Mouse (Mus musculus) kidney, postnatal 25 days (tissue): ENCODE data around the gene Zfp62.
A peak's percentile ranks its signal among the peaks of the same experiment; 100 is the strongest.

Experiments used
- DNase-seq, 2 experiments: peaks; one replicate each; pipeline ENCODE4 v3.0.0; 2021; ENCODE audit warnings: mixed read lengths in 2 of 2

Gene Zfp62

DNA sequence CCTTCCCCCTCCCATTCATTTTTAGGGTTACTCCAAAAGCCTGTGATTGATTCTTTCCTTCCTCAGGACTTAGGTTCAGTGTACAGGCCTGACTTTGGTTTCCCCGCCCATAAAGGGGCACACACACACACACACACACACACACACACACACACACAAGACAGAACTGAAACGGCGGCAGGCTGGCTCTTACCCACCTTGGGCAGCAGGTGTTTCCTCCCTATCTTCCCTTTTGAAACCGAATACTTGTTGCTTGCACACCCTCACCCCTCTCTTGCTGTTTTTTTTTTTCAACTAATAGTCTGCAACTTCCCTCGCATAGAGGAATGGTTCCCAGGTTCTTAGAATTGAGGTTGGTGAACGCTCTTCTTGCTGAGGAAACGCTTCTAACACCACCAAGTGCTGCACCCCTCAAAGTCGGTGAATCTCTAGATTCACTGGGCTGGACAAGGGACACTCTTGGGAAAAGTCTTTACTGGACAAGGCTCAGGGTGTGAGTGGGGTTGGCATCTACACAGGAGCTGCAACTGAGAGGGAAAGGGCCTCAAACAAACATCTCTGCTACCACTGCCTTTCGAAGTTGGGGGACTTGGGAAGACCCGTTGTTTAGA lies 46.8 kb downstream of the Zfp62 start:
- peak; percentile 58 to 66 for DNase-seq

DNA sequence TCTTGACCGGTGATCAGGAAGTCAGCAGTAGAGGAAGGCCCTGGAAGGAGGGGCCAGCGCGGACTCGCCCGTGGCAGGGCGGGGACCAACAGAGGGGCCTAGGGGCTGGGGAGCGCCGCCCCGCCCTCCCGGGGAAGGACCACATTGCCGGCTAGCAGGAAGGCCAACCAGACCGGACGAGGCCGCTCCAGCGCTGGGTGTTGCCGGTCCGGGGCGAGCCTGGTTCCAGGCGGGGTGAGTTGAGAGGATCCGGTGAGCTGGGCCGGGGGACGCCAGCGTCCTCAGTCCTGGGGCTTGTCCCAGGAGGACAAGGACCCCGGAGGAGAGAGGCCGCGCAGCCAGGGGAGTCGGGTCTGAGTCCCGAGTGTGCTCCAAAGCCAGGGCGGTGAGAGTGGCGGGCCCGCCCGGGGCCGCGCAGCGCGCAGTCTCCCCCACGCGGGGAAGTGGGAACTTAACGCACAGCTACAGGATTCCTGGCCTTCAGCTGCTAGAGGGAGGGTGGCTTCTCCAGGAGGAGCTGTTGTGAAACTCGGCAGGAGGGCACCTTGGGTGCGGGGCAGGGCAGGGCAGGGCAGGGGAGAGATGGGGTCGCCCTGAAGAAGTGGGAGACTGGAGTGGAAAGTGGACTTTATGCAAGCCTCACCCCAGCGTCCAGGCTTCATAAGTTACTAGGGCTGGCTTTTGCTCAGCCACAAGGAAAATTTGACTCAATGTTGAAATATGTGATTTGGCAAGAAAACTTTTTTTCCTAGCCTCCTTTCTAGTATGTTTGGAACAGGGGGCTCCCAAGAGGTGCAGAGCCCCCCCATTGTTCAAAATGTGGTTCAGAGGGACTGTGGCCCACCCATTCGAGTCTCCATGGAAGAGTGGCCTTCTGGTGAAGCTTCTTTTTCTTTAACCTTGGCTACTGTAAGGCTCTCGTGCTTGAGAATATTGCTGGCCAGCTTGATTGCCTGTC lies 47.6 kb downstream of the Zfp62 start:
- DNase-seq = peak; percentile 91 to 96

DNA sequence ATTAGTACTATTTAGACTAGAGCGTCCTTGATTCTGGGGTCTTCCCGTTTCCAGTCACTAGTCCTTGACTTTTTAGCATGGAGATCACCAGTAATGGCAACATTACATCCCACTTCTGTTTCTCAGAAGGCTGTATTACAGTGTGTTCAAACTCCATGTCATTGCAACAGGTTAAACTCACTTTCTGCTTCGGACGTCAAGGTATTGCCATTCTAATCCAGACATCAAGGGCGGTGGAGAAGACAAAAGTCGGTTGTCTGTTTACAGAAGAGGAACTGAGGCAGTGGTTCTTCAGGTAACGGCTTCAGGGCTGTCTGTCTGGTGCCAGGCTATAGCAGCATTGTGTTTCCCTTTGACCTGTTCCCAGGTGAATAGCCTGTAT lies 48.3 kb downstream of the Zfp62 start:
- no peak for DNase-seq

DNA sequence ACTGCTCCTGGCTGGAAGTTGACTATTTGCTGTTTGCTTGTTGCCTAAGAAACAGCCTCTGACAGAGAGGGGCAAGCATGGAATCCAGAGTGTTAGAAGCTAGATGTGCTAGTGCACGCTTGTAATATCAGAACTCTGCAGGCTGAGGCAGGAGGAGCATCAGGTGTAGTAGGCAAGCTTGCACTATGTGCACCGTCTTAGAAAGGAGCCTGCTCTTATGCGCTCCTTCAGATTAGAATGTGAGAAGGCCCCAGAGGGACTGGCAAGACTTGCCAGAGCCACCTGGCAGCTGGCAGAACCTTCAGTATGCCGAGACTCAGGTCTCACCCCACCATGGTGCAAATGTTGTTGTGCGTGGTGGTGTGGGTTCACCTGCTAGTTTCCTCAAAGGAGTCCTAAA lies 49.0 kb downstream of the Zfp62 start:
- no peak for DNase-seq

DNA sequence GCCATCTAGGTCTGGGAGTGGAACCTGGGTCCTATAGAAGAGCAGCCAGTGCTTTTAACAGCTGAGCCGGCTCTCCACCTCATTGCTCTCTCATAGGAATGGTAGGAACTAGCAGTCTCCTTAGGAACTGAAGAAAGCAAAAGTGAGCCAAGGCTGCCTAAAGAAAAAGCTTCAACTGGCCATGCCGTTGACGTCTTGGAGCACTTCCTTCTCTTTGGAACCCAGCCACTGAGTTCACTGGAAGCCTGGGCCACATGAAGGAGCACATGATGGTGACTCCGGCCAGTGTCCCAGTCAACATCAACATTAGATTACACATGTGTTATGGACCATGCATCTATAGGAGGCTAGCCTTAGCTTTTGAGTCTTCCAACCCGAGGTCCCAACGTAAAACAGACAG lies 49.9 kb downstream of the Zfp62 start:
- DNase-seq = peak in 1 of 2 experiments; percentile 51

DNA sequence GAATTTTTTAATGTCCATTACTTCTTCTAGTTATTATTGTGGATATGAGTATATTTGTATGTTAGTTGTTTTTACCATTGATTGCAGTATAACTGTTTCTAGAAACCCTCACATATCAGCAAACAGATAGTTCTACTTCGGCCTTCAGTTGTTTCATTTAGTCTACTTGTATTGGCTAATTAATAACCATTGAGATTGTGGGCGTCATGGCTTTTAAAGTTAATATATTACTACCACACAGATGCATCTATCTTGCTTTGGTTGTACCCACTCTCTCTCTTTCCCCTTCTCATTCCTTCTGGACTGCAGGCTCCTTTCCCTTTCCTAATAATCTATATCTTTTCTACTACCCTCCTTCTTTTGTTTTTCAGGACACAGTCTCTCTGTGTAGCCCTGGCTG lies 56.2 kb downstream of the Zfp62 start:
- no peak for DNase-seq

DNA sequence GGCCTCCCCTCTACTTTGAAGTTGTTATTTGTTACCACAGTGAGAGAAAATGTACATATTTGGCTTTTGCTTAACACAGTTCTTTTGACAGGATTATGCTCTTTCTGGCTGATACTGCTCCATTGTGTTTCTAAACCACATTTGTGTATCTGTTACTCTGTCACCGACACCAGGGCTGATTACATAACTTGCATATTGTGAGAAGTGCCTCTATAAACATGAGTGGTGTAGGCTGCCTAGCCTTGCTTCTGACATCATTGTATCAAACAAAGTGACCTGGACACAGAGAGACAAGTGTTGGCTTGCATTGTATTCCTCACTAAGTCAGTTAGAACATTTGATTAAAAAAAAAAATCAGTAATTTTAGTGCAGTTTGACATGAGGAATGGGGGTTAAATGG lies 56.7 kb downstream of the Zfp62 start:
- no peak for DNase-seq

DNA sequence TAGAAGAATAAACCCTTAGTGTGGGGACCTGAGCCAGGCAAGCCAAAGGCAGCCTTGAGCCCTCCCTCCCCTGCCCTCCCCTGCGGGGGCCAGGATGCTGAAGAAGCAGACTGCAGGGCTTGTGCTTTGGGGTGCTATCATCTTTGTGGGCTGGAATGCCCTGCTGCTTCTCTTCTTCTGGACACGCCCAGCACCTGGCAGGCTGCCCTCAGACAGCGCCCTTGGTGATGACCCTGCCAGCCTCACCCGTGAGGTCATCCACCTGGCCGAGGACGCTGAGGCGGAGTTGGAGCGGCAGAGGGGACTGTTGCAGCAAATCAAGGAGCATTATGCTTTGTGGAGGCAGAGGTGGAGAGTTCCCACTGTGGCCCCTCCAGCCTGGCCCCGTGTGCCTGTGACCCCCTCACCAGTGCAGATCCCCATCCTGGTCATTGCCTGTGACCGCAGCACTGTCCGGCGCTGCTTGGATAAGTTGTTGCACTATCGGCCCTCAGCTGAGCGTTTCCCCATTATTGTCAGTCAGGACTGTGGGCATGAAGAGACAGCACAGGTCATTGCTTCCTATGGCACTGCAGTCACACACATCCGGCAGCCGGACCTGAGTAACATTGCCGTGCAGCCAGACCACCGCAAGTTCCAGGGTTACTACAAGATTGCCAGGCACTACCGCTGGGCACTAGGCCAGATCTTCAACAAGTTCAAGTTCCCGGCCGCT lies 57.7 kb downstream of the Zfp62 start:
- peak; percentile 92 to 95 for DNase-seq

DNA sequence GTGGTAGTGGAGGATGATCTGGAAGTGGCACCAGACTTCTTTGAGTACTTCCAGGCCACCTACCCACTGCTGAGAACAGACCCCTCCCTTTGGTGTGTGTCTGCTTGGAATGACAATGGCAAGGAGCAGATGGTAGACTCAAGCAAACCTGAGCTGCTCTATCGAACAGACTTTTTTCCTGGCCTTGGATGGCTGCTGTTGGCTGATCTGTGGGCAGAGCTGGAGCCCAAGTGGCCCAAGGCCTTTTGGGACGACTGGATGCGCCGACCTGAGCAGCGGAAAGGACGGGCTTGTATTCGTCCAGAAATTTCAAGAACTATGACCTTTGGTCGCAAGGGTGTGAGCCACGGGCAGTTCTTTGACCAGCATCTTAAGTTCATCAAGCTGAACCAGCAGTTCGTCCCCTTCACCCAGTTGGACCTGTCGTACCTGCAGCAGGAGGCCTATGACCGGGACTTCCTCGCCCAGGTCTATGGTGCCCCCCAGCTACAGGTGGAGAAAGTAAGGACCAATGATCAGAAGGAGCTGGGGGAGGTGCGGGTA lies 58.3 kb downstream of the Zfp62 start:
- DNase-seq = peak; percentile 78 to 91

DNA sequence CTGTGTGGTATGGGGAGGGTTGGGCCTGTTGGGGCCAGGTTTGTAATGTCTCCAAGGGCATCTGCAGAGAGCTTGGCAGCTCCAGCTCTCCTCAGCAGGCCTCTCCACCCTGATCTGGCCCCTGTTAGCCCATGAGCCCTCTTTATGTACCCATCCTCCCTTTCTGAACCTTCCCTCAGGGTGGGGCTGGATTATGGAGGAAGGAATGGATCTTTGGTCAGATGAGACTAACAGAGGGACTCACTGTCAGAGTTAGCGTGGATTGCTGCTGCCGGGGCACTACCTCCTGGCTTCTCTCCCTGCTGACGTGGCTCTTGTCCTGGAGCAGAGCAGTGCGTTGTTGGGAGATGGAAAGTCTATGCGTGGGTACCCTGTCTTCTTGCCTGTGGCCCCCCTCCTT lies 59.2 kb downstream of the Zfp62 start:
- DNase-seq = peak in 1 of 2 experiments; percentile 64

DNA sequence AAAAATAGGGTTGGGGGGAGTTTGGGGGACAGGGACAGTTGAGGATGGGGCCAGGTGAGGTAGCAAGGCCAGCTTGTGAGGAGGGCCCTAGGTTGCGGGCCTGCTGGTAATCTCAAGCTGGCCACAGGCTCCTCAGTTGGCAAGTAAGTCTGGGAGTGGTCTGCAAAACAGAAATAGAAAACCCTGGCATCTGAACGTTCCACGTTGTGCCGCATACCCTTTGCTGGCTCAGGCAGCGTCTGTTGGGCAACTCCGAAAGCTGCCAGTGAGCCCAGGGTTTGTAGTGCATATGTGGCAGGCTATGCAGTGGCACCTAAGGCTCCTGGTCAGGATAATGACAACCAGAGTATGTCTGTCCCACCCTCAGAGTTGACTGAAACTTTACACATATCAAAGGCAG lies 60.1 kb downstream of the Zfp62 start:
- DNase-seq = no peak

DNA sequence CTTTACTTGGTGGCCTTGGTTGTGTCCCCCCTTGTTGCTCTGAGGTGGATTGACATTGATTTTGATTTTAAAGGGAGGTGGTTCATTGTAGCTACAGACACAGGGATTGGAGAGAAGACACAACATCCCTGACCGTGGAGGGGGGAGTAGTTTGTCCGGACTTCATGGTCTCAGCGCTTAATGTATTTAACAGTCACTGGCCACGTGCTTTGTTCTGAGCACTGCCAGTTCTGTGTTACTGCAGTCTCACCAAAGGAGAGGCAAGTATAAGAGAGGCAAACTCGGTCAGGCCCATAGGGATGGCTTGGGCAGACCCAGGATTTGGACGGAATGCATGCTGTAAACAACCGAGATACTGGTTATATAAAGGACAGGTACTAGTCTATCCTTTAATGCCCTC lies 61.0 kb downstream of the Zfp62 start:
- no peak for DNase-seq

DNA sequence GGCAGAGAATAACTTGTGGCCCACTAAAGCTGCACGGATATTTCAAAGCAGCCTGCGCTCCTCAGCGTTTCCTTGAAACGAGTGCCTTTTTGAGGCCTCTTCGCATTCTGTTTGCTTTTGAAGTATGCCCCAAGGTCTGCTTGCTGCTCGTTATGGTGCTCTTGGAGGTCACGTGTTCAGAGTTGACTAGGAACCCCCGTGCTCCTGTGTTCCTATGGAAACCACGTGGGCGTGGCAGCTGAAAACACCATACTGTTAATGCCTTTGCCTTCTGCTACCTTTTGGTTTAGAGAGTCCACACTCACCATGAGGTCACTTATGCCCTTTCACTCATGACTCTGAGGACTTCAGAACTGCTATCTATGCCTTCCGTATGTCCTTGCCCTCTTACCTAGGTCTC lies 61.5 kb downstream of the Zfp62 start:
- no peak for DNase-seq

DNA sequence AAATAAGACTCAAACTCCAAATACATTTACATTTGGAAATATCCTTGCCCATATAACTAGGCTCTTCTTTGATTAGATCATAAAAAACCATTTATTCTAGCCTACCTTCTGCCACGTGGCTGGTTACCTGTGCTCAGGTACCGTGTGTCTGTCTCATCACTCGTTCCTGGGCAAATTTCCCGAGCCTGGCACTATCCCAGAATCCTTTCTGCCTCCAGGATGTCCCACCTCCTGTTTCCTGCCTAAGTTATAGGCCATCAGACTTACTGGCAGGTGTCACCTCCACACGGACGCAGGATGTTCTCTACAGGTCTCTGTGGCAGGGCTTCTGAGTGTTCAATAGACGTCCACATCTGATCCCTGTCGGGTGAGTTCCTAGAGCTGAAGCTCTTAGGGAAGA lies 62.0 kb downstream of the Zfp62 start:
- no peak for DNase-seq

DNA sequence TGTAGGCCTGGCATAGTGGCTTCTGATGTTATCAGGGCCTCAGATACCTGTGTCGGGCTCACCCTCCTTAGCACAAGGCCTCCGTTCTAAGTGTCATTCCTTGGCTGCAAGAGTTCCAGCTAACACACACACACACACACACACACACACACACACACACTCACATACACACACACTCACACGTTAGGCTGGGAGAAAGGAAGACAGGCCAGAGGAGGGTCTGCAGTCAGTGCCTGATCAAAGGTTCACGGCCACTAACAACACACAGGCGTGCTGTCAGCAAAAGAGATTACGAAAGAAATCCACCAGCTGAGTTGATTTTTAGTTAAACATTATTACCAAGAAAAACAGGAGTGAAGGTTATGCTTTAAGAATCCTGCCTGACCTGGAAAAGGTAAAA lies 63.6 kb downstream of the Zfp62 start:
- DNase-seq = peak; percentile 55 to 81

DNA sequence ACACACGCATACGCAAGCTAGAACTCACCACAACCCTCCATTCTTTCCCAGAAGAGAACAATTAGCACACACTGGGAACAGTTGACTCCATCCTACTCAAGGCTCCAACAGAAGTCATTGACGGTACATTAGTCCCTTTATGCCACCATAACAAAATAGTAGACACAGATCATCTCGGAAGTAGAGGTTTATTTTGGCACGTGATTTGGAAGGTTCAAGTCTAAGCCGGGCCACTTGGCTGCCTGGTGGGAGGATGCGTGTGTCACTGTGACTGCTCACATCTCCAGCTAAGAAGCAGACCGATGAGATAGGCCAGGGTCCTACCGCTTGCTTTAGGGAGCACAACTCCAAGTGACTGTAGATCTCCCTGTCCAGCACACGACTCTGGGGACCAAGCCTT lies 64.2 kb downstream of the Zfp62 start:
- no peak for DNase-seq

DNA sequence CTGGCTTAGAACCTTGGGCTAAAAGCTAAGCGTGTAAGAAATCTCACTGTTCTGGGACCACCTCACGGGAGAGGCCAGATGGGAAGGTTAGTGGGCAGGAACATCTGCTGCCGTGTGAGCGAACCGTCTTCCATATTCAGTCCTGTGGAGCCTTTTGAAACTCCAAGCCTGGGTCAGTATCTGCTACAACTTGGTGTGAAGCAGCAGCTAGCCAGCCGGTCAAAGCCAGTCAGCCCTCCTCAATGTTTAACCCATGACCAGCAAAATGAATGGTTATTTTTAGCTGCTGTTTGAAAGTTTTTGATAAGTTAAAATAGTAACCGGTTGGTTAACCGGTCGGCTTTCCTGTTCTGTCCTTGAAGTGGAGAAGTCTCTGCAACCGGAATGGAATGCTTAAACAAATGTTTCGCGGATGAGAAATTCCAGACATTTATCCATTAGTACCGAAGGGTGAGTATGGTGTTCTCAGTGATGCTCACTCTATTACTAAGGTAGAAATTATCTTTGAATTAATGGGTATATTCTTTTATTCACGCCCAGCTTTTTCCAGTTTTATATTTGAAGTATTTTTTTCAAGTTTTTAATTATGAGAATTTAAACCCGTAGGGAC lies 65.0 kb downstream of the Zfp62 start:
- peak; percentile 56 to 78 for DNase-seq
